Mouse (Mus musculus) gastrocnemius, postnatal 25 days (tissue): ENCODE data around the gene Aplf. TPM values are rescaled to one million over a fixed set of nuclear protein-coding genes. Genes with fewer than 3 reads are reported as not detected.

Experiments used
- DNase-seq: peaks from one replicate; pipeline ENCODE4 v3.0.0; 2022
- long read RNA-seq, 2 experiments: library from polyadenylated mRNA; stranded (forward); transcript quantifications; one replicate each; pipeline ENCODE4 v2.0.0; 2021
- total RNA-seq, 2 experiments: library from RNA; stranded (reverse); gene quantifications; 1 replicate in 1 of 2; 2 replicates in 1 of 2; pipeline ENCODE4 v1.2.3; 2021

Gene Aplf
- total RNA-seq, result 1 to 10 TPM; 2.7 to 3.3 TPM
- long read RNA-seq, experiment 1, partial matches to known transcripts, result 2 of 2 reads
- long read RNA-seq, experiment 1, other reads (novel, unspliced or antisense), result 0 of 2 reads
- long read RNA-seq, experiment 2, partial matches to known transcripts, result 2 of 2 reads
- long read RNA-seq, experiment 2, other reads (novel, unspliced or antisense), result 0 of 2 reads

DNA sequence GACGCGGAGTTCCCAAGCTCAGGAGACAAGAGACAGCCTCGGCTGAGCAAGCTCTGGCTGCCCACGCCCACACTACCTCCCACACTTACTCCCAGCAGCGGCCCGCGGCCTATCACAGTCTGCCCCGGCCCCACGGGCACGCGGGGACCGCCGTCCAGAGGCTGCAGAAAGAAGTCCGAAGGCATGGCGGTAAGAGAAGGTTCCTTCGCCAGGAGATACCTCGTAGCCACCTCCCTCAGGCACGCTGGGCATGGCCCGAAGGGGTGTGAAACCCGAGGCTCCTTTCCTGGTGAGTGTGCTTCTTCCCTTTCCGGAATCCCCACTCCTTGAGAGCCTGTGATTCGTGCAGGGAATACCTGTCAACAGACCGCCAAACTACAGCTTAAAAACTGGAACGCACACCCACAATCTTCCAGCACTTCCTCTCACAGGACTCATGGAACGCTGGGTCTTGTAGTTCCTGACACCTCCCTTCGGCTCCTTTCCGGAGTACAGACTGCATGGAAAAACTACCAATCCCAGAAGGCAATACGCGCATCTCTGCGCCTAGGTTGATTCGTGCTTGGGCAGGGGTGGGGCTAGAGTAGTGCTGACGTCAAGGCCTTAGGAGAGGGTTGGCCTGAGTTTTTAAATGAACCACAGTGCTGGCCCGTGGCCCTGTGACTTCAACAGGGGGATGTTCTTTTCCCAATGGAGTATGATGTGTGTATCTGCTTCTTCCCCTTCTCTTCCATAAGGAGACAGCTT lies at the start of gene Aplf:
Gene Aplf, minus strand, starts transcription at position 423 of the 747 bp plus-strand sequence.
- DNase-seq, result peak; percentile 90

DNA sequence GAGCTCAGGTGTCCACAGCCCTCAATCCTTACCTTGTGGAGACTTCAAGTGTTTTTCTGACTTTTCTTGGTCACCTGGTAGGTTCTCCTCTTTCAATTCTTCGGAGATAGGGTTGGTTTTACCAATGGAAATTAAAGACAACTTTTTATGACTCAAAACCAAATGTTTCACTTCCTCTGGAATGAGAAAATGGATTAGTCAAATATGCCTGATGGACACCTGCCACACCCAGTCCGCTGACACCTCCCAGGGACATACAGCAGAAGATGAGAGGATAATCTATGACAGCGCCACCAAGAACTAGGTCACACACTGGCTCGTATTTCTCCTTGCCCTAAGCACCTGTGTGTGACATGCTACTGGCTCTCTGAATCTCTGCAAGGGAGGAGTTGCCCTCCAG lies 42.1 kb upstream of the Aplf start:
- no peak for DNase-seq

GRCm38 (mm10) chr6:87712311-87712710 lies 40.3 kb upstream of the Aplf start:
- no peak for DNase-seq

DNA sequence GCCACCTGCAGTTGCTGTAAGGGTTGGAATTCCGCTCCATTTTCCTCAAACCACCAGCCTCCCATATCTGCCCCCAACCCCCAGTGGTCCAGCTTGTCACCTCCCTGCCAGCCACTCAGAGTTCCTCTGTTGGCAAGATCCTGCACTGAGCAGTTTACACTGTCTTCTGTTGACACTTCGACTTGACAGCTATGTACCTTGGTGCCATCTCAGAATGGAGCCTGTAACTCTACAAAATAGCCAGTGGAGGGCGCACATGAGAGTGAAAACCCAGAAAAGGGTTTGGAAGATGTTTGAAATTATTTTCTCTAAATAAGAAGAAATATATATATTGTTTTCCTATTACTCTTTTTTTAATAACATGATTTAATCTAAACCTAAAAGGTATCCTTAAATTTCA lies 34.3 kb upstream of the Aplf start:
- no peak for DNase-seq

- no peak for DNase-seq
Observed at GRCm38 (mm10) chr6:87696544-87696943, 24.6 kb upstream of the Aplf start.

- DNase-seq, result no peak
Observed at GRCm38 (mm10) chr6:87695947-87696346, 24.0 kb upstream of the Aplf start.

DNA sequence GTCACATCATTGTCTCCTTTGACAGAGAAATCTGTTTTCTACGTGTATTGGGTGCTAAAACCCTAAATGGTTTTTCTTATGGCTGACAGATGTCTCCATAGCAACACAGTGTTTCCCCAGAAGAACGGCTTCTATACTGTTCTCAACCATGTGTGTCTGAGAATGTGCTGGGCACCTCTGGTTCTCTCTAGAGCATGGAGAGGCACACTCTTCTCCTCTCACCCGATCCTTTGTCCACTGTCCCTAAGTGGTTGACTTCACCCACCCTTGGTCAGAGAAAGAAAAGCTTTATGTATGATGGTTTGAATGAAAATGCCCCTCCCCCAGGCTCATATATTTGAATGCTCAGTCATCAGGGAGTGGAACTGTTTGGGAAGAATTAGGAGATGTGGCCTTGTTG lies 8.4 kb upstream of the Aplf start:
- no peak for DNase-seq

- no peak for DNase-seq
Observed at GRCm38 (mm10) chr6:87672661-87673060, 668 bp upstream of the Aplf start.

- no peak for DNase-seq
Observed at GRCm38 (mm10) chr6:87671353-87671752, 640 bp downstream of the Aplf start.

- no peak for DNase-seq
Observed at GRCm38 (mm10) chr6:87669894-87670588, 2.0 kb downstream of the Aplf start.

DNA sequence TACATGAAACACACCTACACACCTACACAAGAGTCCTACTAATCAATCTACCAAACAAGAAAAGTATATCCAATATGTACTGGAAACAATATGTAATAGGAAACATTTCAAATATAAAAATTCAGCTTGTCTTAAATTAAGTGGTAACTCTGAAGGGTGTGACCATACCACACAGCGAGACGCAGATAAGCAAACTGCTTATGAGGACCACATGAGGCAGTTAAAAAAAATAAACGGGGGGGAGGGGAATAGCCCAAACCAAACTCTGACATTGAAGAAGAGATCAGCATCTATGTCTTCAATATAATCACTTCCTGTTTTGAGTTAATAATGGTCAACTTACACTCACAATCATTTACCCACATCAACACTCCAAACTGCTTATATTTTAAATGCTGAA lies 3.3 kb downstream of the Aplf start:
- DNase-seq, result no peak

- DNase-seq, result no peak
Observed at GRCm38 (mm10) chr6:87667804-87668203, 4.2 kb downstream of the Aplf start.

GRCm38 (mm10) chr6:87663445-87663844 lies 8.5 kb downstream of the Aplf start:
- DNase-seq, result no peak

- DNase-seq, result no peak
Observed at GRCm38 (mm10) chr6:87662197-87662596, 9.8 kb downstream of the Aplf start.

- DNase-seq, result no peak
Observed at GRCm38 (mm10) chr6:87661707-87662106, 10.3 kb downstream of the Aplf start.

GRCm38 (mm10) chr6:87658816-87659215 lies 13.2 kb downstream of the Aplf start:
- no peak for DNase-seq

- no peak for DNase-seq
Observed at GRCm38 (mm10) chr6:87653904-87654638, 17.9 kb downstream of the Aplf start.

GRCm38 (mm10) chr6:87653478-87653877 lies 18.5 kb downstream of the Aplf start:
- no peak for DNase-seq

DNA sequence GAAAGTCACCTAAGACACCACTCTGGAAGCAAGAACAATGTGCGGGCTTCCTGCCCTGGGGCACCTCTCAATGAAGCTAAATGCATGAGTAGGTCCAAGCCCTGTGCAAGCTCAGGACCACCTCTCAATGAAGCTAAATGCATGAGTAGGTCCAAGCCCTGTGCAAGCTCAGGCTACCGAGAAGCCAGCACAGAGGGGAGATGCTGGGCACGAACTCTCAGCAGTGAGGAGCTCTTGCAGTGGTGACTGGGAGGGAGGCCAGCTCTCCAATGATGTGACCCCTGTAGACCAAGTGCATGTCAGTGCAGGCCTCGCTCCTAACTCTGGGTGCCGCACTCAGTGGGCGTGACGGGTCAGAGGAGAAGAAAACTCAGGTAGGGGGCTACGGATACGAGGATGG lies 19.3 kb downstream of the Aplf start:
- DNase-seq, result no peak

DNA sequence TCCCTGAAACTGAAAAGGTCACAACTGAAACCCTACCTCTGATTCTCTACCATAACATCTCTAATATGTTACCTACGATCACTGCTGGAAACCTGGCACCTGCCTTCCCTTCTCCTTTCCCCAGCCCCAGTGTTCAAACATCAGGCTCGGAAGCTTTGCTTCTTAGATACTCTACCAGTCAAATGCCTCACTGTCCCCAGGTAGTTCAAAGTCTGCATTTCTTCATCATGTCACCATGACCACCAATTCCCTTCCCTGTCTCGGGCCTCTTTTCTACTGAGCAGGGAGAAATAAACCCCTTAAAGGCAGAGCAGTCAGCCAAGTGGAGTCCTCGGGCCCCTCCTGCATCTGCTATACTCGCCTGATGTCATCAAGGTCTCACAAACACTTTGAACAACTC lies 20.2 kb downstream of the Aplf start:
- DNase-seq, result no peak

GRCm38 (mm10) chr6:87638134-87638660 lies 33.8 kb downstream of the Aplf start:
- DNase-seq, result no peak

- no peak for DNase-seq
Observed at GRCm38 (mm10) chr6:87632176-87632575, 39.8 kb downstream of the Aplf start.
